Mouse (Mus musculus) neural tube, embryonic 13.5 days (tissue): ENCODE results near the gene Zbtb7b. TPM values are rescaled to one million over a fixed set of nuclear protein-coding genes. Genes with fewer than 3 reads are reported as not detected.

Source experiments
- ATAC-seq: fragments of 200-750 bp; cut with Nextera tagmentation; 2 replicates; pipeline ENCODE4 v1.8.0; 2017; ENCODE audit warnings: low read depth, mild to moderate bottlenecking, moderate TSS enrichment, moderate library complexity
- H3K27ac ChIP-seq: fragments of 300-500 bp; sonication (generic); replicated peaks from 2 replicates; pipeline ENCODE4 v1.5.1; 2015; ENCODE audit warnings: moderate library complexity, mild to moderate bottlenecking, inconsistent platforms
- H3K27me3 ChIP-seq: fragments of 300-500 bp; sonication (generic); 2 replicates; pipeline ENCODE4 v1.6.1; 2015; ENCODE audit warnings: mild to moderate bottlenecking, inconsistent platforms
- H3K36me3 ChIP-seq: fragments of 300-500 bp; sonication (generic); 2 replicates; pipeline ENCODE4 v1.6.1; 2015; ENCODE audit warnings: mild to moderate bottlenecking, inconsistent platforms
- H3K4me1 ChIP-seq: fragments of 300-500 bp; sonication (generic); replicated peaks from 2 replicates; pipeline ENCODE4 v1.6.1; 2015; ENCODE audit warnings: inconsistent platforms
- H3K4me2 ChIP-seq: fragments of 300-500 bp; sonication (generic); 2 replicates; pipeline ENCODE4 v1.6.1; 2015; ENCODE audit warnings: inconsistent platforms, mild to moderate bottlenecking, moderate library complexity
- H3K4me3 ChIP-seq: fragments of 300-500 bp; sonication (generic); 2 replicates; pipeline ENCODE4 v1.5.1; 2015; ENCODE audit warnings: mild to moderate bottlenecking, inconsistent platforms
- H3K9ac ChIP-seq: fragments of 300-500 bp; sonication (generic); 2 replicates; pipeline ENCODE4 v1.6.1; 2015; ENCODE audit warnings: moderate library complexity, mild to moderate bottlenecking, inconsistent platforms
- H3K9me3 ChIP-seq: fragments of 300-500 bp; sonication (generic); 2 replicates; pipeline ENCODE4 v1.6.1; 2016; ENCODE audit warnings: inconsistent platforms
- WGBS: fragments of 180-500 bp; shearing (Covaris S2); methylation state at CpG from one replicate; pipeline ENCODE4 v1.1.7; 2015; 5-methylcytosine and 5-hydroxymethylcytosine counted together
- polyA plus RNA-seq: library from polyadenylated mRNA; unstranded; fragments of >200 nt; fragmentation: Nextera tagmentation; extraction: Ambion mirVana; gene quantifications from 2 replicates; pipeline ENCODE4 v1.2.1, GENCODE M21; 2015

Zbtb7b gene
- polyA plus RNA-seq, 1 experiment from 2014 or later = 0.68 TPM

DNA sequence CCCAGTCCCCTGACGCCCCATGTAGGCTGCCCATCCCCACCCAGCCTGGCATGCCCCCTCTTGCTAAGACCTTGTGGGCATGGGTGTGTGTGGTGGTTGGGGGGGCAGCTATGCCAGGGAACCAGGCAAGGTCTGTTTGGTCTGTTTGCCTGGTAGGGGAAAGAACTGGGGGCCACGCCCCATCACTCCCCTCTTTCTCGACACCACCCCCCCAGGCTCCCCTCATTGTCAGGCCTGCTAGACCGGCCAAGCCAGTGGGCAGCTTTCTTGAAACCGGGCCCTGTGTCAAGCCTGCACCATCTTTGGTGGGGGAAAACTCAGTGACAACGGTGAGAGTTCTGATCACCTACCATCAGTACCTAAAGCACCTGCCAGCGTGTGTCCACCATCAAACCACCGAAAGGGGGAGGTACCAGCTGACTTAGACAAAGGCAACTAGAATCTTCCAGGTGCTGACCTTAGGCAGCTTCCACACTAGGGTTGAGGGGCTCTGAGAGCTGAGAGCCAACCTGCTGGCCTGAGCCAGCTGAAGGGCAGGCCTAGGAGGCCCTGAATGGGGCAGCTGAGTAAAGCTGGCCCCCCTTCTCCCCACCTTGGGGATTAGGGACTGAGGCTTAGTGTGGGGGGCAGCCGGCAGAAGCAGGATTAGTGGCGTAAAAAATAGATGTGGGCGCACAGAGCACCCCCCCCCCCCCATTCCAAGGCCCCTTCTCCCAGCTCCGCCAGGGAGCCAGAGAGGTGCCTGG is 10.1 kb downstream of the Zbtb7b start:
- Histone ChIP-seq H3K4me2 (no peak overlapping the region), H3K9ac (no peak overlapping the region), H3K9me3 (no peaks in the 10 kb centered on the region), H3K27ac (no peak overlapping the region), H3K4me3 (no peak overlapping the region), H3K4me1 (peaks cover 9% of the 10 kb centered on the region; the same call in 1 of the 2 replicates), H3K36me3 (no peaks in the 10 kb centered on the region), H3K27me3 (0 out of 2 replicates have a peak, but pooled peaks cover 5% of the 10 kb centered on the region)
- WGBS = 81% methylated on average over 11 of the region's 12 CpGs
- ATAC-seq = no peak

GRCm38 (mm10) chr3:89383651-89384255 is 10.8 kb downstream of the Zbtb7b start:
- Histone ChIP-seq H3K9ac (no peak overlapping the region), H3K4me3 (no peak overlapping the region), H3K4me2 (no peak overlapping the region), H3K27me3 (0 out of 2 replicates have a peak, but pooled peaks cover 5% of the 10 kb centered on the region), H3K27ac (no peak overlapping the region), H3K36me3 (no peaks in the 10 kb centered on the region), H3K4me1 (peaks cover 15% of the 10 kb centered on the region), H3K9me3 (no peaks in the 10 kb centered on the region)
- ATAC-seq = no peak
- WGBS = 84% methylated on average over 5 of the region's 5 CpGs

GRCm38 (mm10) chr3:89382950-89383349 is 11.6 kb downstream of the Zbtb7b start:
- no peak overlapping the region for H3K4me3 ChIP-seq
- no peaks in the 10 kb centered on the region for H3K9me3 ChIP-seq
- 0 out of 2 replicates have a peak, but pooled peaks cover 5% of the 10 kb centered on the region for H3K27me3 ChIP-seq
- no peak for ATAC-seq
- no peak overlapping the region for H3K27ac ChIP-seq
- H3K9ac ChIP-seq = no peak overlapping the region
- no peaks in the 10 kb centered on the region for H3K36me3 ChIP-seq
- no peak overlapping the region for H3K4me2 ChIP-seq
- H3K4me1 ChIP-seq = peaks cover 20% of the 10 kb centered on the region
- 82% methylated on average over 5 of the region's 5 CpGs for WGBS

- no peak for ATAC-seq
- H3K27ac ChIP-seq = no peak overlapping the region
- H3K9ac ChIP-seq = no peak overlapping the region
- peaks cover 21% of the 10 kb centered on the region for H3K4me1 ChIP-seq
- WGBS = 87% methylated on average over 9 of the region's 9 CpGs
- no peaks in the 10 kb centered on the region for H3K36me3 ChIP-seq
- no peak overlapping the region for H3K4me2 ChIP-seq
- H3K9me3 ChIP-seq = no peaks in the 10 kb centered on the region
- no peak overlapping the region for H3K4me3 ChIP-seq
- H3K27me3 ChIP-seq = 0 out of 2 replicates have a peak, but pooled peaks cover 5% of the 10 kb centered on the region
These were observed 12.3 kb downstream of the Zbtb7b start for GRCm38 (mm10) chr3:89382033-89382882.

DNA sequence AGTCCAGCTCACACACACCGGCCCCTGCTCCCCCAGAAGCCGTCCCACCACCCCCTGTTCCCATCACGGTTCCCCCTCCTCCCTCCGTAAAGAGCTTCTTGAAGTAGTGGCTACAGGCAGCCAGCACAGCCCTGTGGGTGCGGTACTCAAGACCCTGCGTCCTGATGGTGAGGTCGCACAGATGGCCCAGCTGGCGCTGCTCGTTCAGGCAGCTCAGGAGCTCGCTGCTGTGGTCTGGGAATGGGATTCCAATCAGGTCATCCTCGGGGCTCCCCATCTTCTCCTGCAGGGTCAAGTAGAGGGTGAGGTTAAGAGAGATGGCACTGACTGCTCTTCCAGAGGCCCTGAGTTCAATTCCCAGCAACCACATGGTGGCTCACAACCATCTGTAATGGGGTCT is 13.3 kb downstream of the Zbtb7b start:
- Histone ChIP-seq H3K4me3 (no peak overlapping the region), H3K27ac (no peak overlapping the region), H3K9me3 (no peaks in the 10 kb centered on the region), H3K9ac (no peak overlapping the region), H3K27me3 (0 out of 2 replicates have a peak, but pooled peaks cover 5% of the 10 kb centered on the region), H3K4me1 (peaks cover 21% of the 10 kb centered on the region), H3K36me3 (no peaks in the 10 kb centered on the region), H3K4me2 (no peak overlapping the region)
- 86% methylated on average over 11 of the region's 11 CpGs for whole genome bisulfite sequencing
- no peak for ATAC-seq

GRCm38 (mm10) chr3:89380711-89381110 is 13.9 kb downstream of the Zbtb7b start:
- Histone ChIP-seq H3K4me2 (no peak overlapping the region), H3K36me3 (no peaks in the 10 kb centered on the region), H3K27ac (no peak overlapping the region), H3K4me1 (peaks cover 21% of the 10 kb centered on the region), H3K4me3 (no peak overlapping the region), H3K27me3 (0 out of 2 replicates have a peak, but pooled peaks cover 5% of the 10 kb centered on the region), H3K9me3 (no peaks in the 10 kb centered on the region), H3K9ac (no peak overlapping the region)
- ATAC-seq = no peak
- WGBS = 92% methylated on average over 18 of the region's 18 CpGs

DNA sequence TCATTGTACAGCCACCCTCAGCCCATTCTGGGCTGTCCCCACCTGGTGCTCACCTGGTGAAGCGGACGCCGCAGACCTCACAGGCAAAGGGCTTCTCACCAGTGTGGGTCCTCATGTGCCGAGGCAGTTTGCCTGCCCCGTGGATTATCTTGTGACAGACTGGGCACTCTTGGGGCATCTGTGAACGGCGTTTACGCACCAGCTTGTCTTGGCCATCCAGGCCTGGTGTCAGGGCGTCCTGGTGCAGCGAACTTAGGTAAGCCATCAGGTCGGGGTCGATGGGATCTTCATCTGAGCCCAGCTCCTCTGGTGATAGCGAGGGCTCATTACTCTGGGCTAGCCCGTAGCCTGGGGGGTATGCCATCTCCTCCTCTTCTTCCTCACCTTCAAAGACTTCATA is 14.3 kb downstream of the Zbtb7b start:
- no peak overlapping the region for H3K4me2 ChIP-seq
- ATAC-seq = no peak
- no peaks in the 10 kb centered on the region for H3K9me3 ChIP-seq
- H3K27me3 ChIP-seq = 0 out of 2 replicates have a peak, but pooled peaks cover under 1% of the 10 kb centered on the region
- no peak overlapping the region for H3K27ac ChIP-seq
- WGBS = 93% methylated on average over 14 of the region's 14 CpGs
- H3K4me3 ChIP-seq = no peak overlapping the region
- H3K9ac ChIP-seq = no peak overlapping the region
- no peaks in the 10 kb centered on the region for H3K36me3 ChIP-seq
- H3K4me1 ChIP-seq = peaks cover 21% of the 10 kb centered on the region

DNA sequence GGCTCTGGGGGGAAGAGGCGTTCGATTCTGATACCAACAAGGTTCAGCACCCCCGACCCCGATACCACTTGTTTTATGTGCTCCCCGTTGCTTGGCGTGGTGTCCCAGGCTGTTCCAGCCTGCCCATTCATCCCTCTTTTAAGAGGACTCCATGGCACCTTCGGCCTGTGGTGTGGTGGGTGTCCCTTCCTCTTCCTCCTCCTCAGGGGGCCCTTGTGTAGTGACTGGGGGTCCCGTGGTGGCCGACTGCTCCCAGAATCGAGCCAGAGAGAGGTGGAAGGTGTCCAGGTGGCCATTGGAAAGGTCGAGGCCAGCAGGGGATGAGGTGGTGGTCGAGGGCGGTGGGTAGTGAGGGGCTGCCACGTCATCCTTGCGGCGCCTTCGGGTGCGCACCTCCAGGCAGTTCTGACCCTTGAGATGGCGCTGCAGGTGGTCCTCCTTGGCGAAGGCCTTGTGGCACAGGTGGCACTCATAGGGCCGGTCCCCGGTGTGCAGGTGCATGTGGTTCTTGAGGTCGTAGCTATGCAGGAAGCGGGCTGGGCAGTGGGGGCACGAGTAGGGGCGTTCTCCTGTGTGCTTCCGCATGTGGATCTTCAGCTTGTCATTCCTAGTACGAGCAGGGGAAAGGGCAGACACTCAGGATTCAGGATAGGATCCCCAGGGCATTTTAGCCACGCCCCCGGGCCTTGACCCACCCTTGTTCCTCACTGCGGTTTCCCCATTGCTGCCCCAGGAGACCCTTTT is 15.0 kb downstream of the Zbtb7b start:
- Histone ChIP-seq H3K4me1 (peaks cover 21% of the 10 kb centered on the region), H3K27ac (no peak overlapping the region), H3K9me3 (no peaks in the 10 kb centered on the region), H3K4me3 (no peak overlapping the region), H3K4me2 (peak overlapping the region; percentile 76), H3K36me3 (no peaks in the 10 kb centered on the region), H3K27me3 (no peaks in the 10 kb centered on the region), H3K9ac (no peak overlapping the region)
- 86% methylated on average over 31 of the region's 31 CpGs for WGBS
- ATAC-seq = no peak

GRCm38 (mm10) chr3:89378394-89379067 is 16.0 kb downstream of the Zbtb7b start:
- Histone ChIP-seq H3K4me3 (peak overlapping the region; percentile 52), H3K27ac (0 out of 2 replicates have a peak overlapping the region, but pooled peaks have one; percentile 20), H3K4me2 (peak overlapping the region; percentile 76), H3K27me3 (no peaks in the 10 kb centered on the region), H3K36me3 (no peaks in the 10 kb centered on the region), H3K9me3 (no peaks in the 10 kb centered on the region), H3K9ac (peak overlapping the region; percentile 83), H3K4me1 (peaks cover 21% of the 10 kb centered on the region)
- WGBS = under 1% methylated on average over 29 of the region's 29 CpGs
- peak; percentile 91 for ATAC-seq

DNA sequence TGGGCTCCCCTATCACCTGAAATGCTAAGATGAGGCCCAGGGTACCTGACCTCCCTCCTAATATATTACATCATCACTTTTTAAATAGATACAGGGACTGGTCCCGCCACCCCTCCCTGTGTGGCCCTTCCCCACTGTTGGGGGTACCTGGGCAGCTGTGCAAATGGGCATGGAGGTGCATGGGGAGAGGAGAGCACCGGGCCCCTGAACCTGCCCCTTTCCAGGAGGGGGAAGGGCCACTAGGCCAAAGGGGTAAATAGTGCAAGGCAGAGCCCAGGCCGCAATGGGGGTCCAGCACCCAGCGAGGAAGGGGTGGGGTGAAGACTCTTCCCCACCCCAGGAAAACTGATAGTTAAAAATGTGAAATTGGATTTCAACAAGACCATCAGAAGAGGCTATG is 16.7 kb downstream of the Zbtb7b start:
- H3K9ac ChIP-seq = no peak overlapping the region
- WGBS = 66% methylated on average over 4 of the region's 4 CpGs
- ATAC-seq = peak; percentile 20; the same call in 1 of the 2 replicates

More for the DNA sequence above, 16.7 kb downstream of the Zbtb7b start:
- Histone ChIP-seq H3K27ac (no peak overlapping the region), H3K4me1 (peaks cover 21% of the 10 kb centered on the region), H3K4me3 (0 out of 2 replicates have a peak overlapping the region, but pooled peaks have one; percentile 52), H3K36me3 (no peaks in the 10 kb centered on the region), H3K27me3 (no peaks in the 10 kb centered on the region), H3K9me3 (no peaks in the 10 kb centered on the region), H3K4me2 (peak overlapping the region; percentile 76)
